Mouse (Mus musculus) hematopoietic multipotent progenitor cell, adult 10-12 weeks (in vitro differentiated cells): ENCODE measurements around the gene F8. TPM values are rescaled to one million over a fixed set of nuclear protein-coding genes. Genes with fewer than 3 reads are reported as not detected.

Source experiments
- polyA plus RNA-seq: library from polyadenylated mRNA; stranded (reverse); fragments of >175 nt; gene quantifications from 2 replicates; pipeline ENCODE4 v1.2.3, GENCODE M21; 2012; ENCODE audit warnings: low replicate concordance

Gene F8
- polyA plus RNA-seq: 0.04 TPM in 1 of 2 replicates, not detected in the other

GRCm38 (mm10) chrX:75382195-75382771 lies at the start of gene F8, which contains the start of gene Fundc2:
Gene F8, minus strand, starts transcription at chrX:75382615.
Gene Fundc2, plus strand, starts transcription at chrX:75382399.

GRCm38 (mm10) chrX:75415936-75416785 lies 33.7 kb upstream of the F8 start, which contains the start of the genes Cmc4, Mtcp1 and Brcc3:
Gene Cmc4, minus strand, starts transcription at chrX:75416584.
Gene Mtcp1, minus strand, starts transcription at chrX:75416588.
Gene Brcc3, plus strand, starts transcription at chrX:75416628.

GRCm38 (mm10) chrX:75163670-75164069 lies 218.7 kb downstream of the F8 start, which contains the start of gene Smim9:
Gene Smim9, minus strand, starts transcription at chrX:75163770.

GRCm38 (mm10) chrX:75130467-75131160 lies 251.8 kb downstream of the F8 start, which contains the start of gene Mpp1:
Gene Mpp1, minus strand, starts transcription at chrX:75131016.

Other genes with a start within 250 kb of the F8 start
- not detected in 2 replicates for gene Smim9, start 218.8 kb downstream of the F8 start, polyA plus RNA-seq
- 0.23 and 2.0 TPM in 2 replicates for gene Fundc2, start 216 bp downstream of the F8 start, polyA plus RNA-seq
- 6.9 and 9.7 TPM in 2 replicates for gene Cmc4, start 34.0 kb upstream of the F8 start, polyA plus RNA-seq
- 0.09 and 1.4 TPM in 2 replicates for gene Mtcp1, start 34.0 kb upstream of the F8 start, polyA plus RNA-seq
- 0.22 and 1.3 TPM in 2 replicates for gene Brcc3, start 34.0 kb upstream of the F8 start, polyA plus RNA-seq
- 1.4 and 3.6 TPM in 2 replicates for gene Vbp1, start 131.7 kb upstream of the F8 start, polyA plus RNA-seq
- 0.04 and 0.11 TPM in 2 replicates for gene Rab39b, start 195.6 kb upstream of the F8 start, polyA plus RNA-seq